Mouse (Mus musculus): ENCODE measurements around the gene Chl1.

GRCm38 (mm10) chr6:103665206-103665605 lies 154.8 kb downstream of the Chl1 start:
- TF ChIP-seq CTCF (IDR thresholded peaks at IDR 0.05; ENCODE audit: low read depth, low read length) (no peak), POLR2A (IDR thresholded peaks at IDR 0.05; ENCODE audit: borderline replicate concordance, low read depth, low read length) (no peak)
